Mouse (Mus musculus): ENCODE measurements around the gene Tcap. TPM values are rescaled to one million over a fixed set of nuclear protein-coding genes. Genes with fewer than 3 reads are reported as not detected.

Gene Tcap
- polyA plus RNA-seq, 1 experiment from 2014 or later = 2.1 TPM

GRCm38 (mm10) chr11:98384721-98385637 is 1.4 kb downstream of the Tcap start:
- H3K4me1 ChIP-seq (replicated peaks; ENCODE audit: insufficient read depth, low read length) = 0 out of 2 replicates have a peak, but pooled peaks cover 9% of the 10 kb centered on the region
- peaks cover 14% of the 10 kb centered on the region for H3K27me3 ChIP-seq (ENCODE audit: insufficient read depth, low read length)
- H3K27ac ChIP-seq = peak overlapping the region; percentile 31; the same call in 1 of the 2 replicates
- H3K4me2 ChIP-seq (ENCODE audit: low read length) = no peak overlapping the region
- 54% methylated on average over 8 of the region's 8 CpGs for WGBS
- TF ChIP-seq CTCF (IDR thresholded peaks at IDR 0.05; ENCODE audit: low read depth) = no peak
- H3K9ac ChIP-seq (ENCODE audit: low read depth, low read length) = no peak overlapping the region
- ATAC-seq (replicated peaks; ENCODE audit: low FRiP score, low read depth) (peak; percentile 21; the same call in 1 of the 2 replicates), DNase-seq (ENCODE audit: low spot score) (peak; percentile 68)
- no peaks in the 10 kb centered on the region for H3K9me3 ChIP-seq (replicated peaks; ENCODE audit: low read length)
- 0 out of 2 replicates have a peak, but pooled peaks cover 5% of the 10 kb centered on the region for H3K36me3 ChIP-seq (ENCODE audit: insufficient read depth, low read length)
- H3K4me3 ChIP-seq (replicated peaks; ENCODE audit: low read depth, low read length) = no peak overlapping the region

- WGBS = 44% methylated on average over 25 of the region's 25 CpGs
- ATAC-seq (replicated peaks; ENCODE audit: low FRiP score, low read depth) = no peak
- 0 out of 2 replicates have a peak within 1 kb of the TSS, but pooled peaks have one; percentile 21 for H3K4me2 ChIP-seq (ENCODE audit: low read length)
Measured at GRCm38 (mm10) chr11:98385638-98386585, 2.3 kb downstream of the Tcap start, which contains the start of gene Pnmt. TSS of gene Pnmt (plus strand) at chr11:98386450.

GRCm38 (mm10) chr11:98386596-98386995 is 3.0 kb downstream of the Tcap start:
- 0 out of 2 replicates have a peak, but pooled peaks cover 9% of the 10 kb centered on the region for H3K4me1 ChIP-seq (replicated peaks; ENCODE audit: insufficient read depth, low read length)
- H3K9me3 ChIP-seq (replicated peaks; ENCODE audit: low read length) = no peaks in the 10 kb centered on the region
- TF ChIP-seq CTCF (IDR thresholded peaks at IDR 0.05; ENCODE audit: low read depth) = no peak
- no peak for ATAC-seq (replicated peaks; ENCODE audit: low FRiP score, low read depth)
- no peaks in the 10 kb centered on the region for H3K36me3 ChIP-seq (ENCODE audit: insufficient read depth, low read length)
- no peak for DNase-seq (ENCODE audit: low spot score)
- H3K9ac ChIP-seq (ENCODE audit: low read depth, low read length) = no peak overlapping the region
- H3K27ac ChIP-seq = no peak overlapping the region
- H3K4me2 ChIP-seq (ENCODE audit: low read length) = 0 out of 2 replicates have a peak overlapping the region, but pooled peaks have one; percentile 21
- 19% methylated on average over 24 of the region's 24 CpGs for WGBS
- H3K4me3 ChIP-seq (replicated peaks; ENCODE audit: low read depth, low read length) = no peak overlapping the region
- peaks cover 14% of the 10 kb centered on the region for H3K27me3 ChIP-seq (ENCODE audit: insufficient read depth, low read length)

More at GRCm38 (mm10) chr11:98385638-98386585, 2.3 kb downstream of the Tcap start, which contains the start of gene Pnmt:
- Histone ChIP-seq H3K27me3 (ENCODE audit: insufficient read depth, low read length) (peaks cover 14% of the 10 kb centered on the region), H3K9ac (ENCODE audit: low read depth, low read length) (no peak within 1 kb of the TSS), H3K4me3 (replicated peaks; ENCODE audit: low read depth, low read length) (no peak within 1 kb of the TSS), H3K27ac (no peak within 1 kb of the TSS), H3K36me3 (ENCODE audit: insufficient read depth, low read length) (no peaks in the 10 kb centered on the region), H3K4me1 (replicated peaks; ENCODE audit: insufficient read depth, low read length) (0 out of 2 replicates have a peak, but pooled peaks cover 9% of the 10 kb centered on the region), H3K9me3 (replicated peaks; ENCODE audit: low read length) (no peaks in the 10 kb centered on the region)
- TF ChIP-seq CTCF (IDR thresholded peaks at IDR 0.05; ENCODE audit: low read depth) = no peak
- DNase-seq (ENCODE audit: low spot score) = no peak

- peaks cover 10% of the 10 kb centered on the region; the same call in 1 of the 2 replicates for H3K4me1 ChIP-seq (replicated peaks; ENCODE audit: insufficient read depth, low read length)
- WGBS = 42% methylated on average over 14 of the region's 14 CpGs
- H3K9ac ChIP-seq (ENCODE audit: low read depth, low read length) = no peak overlapping the region
- no peak overlapping the region for H3K27ac ChIP-seq
- no peaks in the 10 kb centered on the region for H3K36me3 ChIP-seq (ENCODE audit: insufficient read depth, low read length)
- H3K4me3 ChIP-seq (replicated peaks; ENCODE audit: low read depth, low read length) = no peak overlapping the region
- H3K4me2 ChIP-seq (ENCODE audit: low read length) = no peak overlapping the region
- no peak for ATAC-seq (replicated peaks; ENCODE audit: low FRiP score, low read depth)
- H3K9me3 ChIP-seq (replicated peaks; ENCODE audit: low read length) = no peaks in the 10 kb centered on the region
- no peak for DNase-seq (ENCODE audit: low spot score)
- peaks cover 14% of the 10 kb centered on the region for H3K27me3 ChIP-seq (ENCODE audit: insufficient read depth, low read length)
- no peak for TF ChIP-seq CTCF (IDR thresholded peaks at IDR 0.05; ENCODE audit: low read depth)
Measured at GRCm38 (mm10) chr11:98387056-98387577, 3.5 kb downstream of the Tcap start.

- Histone ChIP-seq H3K36me3 (ENCODE audit: insufficient read depth, low read length) (no peaks in the 10 kb centered on the region), H3K27ac (no peak overlapping the region), H3K4me1 (replicated peaks; ENCODE audit: insufficient read depth, low read length) (peaks cover 17% of the 10 kb centered on the region; the same call in 1 of the 2 replicates), H3K27me3 (ENCODE audit: insufficient read depth, low read length) (peaks cover 14% of the 10 kb centered on the region), H3K9me3 (replicated peaks; ENCODE audit: low read length) (no peaks in the 10 kb centered on the region), H3K9ac (ENCODE audit: low read depth, low read length) (no peak overlapping the region), H3K4me3 (replicated peaks; ENCODE audit: low read depth, low read length) (no peak overlapping the region), H3K4me2 (ENCODE audit: low read length) (no peak overlapping the region)
- WGBS = 46% methylated on average over 10 of the region's 10 CpGs
- DNase-seq (ENCODE audit: low spot score) (no peak), ATAC-seq (replicated peaks; ENCODE audit: low FRiP score, low read depth) (no peak)
- TF ChIP-seq CTCF (IDR thresholded peaks at IDR 0.05; ENCODE audit: low read depth) = no peak
Measured at GRCm38 (mm10) chr11:98388282-98388681, 4.7 kb downstream of the Tcap start.
